Mouse (Mus musculus): Measurements from ENCODE around the gene 4930442H23Rik.

4930442H23Rik gene

DNA sequence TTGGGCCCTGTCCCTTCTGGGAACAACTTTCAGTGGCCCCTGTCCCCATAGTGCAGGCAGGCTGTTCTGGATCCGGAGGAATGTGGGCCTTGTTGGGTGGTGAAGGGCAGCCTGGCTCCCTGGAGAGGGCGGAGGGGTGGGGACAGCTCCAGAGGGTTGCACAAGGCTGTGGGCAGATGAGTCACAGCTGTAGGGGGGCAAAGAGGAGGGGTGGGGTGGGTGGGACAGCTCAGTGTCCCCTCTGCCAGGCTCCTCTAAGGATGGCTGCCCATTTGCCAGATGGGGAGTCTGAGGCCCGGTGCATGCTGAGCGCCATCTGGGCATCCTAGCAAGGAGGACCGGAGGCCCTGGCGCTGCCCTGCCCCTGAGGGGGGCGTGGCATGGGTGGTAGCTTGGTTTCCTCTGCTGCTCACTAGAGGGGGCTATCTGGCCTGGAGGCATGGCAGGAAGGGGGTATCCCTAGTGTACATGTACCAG is 40.5 kb downstream of the 4930442H23Rik start:
- peak; percentile 59 for DNase-seq

DNA sequence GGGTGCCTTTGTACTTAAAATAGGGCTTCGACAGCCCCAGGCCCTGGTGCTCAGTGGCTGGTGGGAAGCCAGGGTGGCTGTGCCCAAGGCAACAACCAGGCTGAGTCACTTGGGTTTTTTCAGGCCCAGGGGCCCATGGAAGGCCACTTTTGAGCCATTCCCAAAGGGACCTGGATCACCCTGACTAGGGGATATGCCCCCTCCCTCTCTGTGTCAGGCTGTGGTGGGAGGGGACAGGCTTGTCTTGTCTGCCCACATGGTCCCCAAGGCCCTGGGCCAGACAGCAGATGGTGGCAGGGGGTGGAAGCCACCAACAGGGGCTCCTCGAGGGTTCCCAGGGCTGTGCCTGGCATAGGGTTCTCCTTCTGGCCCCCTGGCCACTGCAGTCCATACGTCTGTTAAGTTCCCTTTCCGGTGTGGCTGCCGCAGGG is 41.1 kb downstream of the 4930442H23Rik start:
- DNase-seq: no peak

DNA sequence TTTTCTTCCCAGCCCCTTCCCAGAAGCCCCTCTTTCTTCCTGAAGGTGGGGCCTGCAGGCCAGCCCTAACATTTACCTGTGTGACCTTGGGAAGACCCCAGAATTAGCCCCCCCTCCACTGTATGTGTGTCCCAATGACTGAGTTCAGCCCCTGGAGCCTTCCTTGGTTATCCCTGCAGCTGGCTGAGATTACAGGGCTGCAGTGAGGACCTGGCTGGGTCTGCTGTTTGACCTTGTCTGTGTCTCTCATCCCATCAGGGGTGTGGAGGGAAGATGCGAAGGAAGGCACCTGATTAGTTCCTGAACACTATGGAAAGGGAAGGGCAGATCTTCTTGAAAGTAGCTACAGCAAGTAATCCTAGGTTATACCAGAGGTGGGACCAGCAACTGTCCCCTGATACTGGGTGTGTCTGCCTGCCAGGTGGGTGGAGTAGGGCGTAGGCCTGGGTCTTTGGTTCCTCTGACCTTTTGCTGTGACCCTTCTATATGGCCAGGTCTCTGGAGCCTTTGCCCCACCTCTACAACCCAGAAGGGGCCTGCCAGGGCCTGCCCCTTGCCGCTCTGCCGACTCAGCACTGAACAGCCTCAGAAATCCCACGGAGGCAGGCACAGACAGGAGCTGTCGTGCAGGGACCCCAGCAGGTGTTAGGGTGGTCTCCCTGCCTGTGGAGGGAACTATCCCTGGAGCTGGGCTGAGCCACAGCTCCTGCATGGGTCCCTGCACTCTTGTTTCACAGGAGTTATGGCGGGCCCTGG is 42.0 kb downstream of the 4930442H23Rik start:
- DNase-seq: no peak

DNA sequence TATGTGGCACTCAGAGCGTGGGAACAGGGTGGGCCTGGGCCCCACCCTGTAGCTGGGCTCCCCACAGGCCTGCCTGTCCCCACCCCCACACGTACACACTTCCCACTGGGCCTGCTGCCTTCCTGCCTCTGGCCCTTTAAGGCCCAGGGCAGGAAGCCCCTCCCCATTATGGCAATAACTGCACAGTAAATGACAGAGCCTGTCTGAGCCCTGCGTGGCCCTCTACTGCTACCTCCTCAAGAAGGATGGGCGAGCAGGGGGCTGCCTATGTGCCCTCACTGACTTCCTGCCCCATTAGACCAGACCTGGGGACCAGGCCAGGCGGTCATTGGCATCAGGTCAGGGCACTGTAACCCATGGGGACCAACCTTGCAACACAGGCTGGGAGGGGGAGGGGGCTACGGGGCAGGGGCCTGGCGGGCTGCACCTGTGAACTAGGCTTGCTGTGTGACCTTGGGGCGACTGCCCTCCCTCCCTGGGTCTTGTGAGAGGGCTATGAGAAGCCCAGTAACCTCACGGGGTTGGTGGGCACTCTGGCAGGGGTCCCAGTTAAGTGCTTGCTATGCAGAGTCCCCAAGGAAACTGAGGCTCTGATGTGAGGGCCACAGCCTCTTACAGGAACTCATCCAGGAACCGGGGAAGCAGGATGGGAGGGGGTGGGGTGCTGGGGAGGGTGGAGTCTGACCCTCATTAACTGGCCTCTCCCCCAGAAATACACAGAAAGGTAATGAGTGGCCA is 42.8 kb downstream of the 4930442H23Rik start:
- DNase-seq: peak; percentile 75

DNA sequence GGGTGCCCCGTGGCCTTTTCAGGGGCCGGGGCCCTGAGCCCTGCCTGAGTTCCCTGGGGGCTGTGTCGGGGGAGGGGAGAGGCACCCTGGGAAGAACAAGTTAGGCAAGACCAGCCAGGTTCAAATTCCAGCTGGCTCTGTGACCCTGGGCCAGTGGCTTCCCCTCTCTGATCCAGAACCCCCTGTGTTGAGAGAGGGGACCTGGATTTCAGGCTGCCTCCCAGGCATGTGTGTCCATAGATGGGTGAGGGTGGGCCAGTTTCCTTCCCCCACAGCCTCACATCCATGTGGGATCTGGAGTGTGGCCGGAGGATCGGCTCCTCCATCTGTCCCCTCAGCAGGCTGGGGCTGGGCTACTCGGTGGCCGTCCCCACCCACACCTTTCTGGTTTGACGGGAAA is 43.6 kb downstream of the 4930442H23Rik start:
- DNase-seq: no peak

DNA sequence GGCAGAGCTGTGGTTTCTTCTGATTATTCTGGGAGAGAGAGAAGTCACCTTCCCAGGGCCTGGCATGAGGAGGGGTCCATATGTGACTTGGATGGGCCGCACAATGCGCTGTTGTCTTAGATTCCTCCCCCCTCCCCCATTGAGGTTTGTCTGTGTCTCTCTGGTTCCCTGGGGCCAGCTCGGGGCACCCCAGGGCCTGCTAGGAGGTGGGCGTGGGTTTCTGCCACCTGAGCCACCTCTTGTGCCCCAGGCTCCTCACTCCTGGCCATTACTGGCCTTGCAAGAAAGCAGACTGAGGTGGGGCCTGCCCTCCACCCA is 44.2 kb downstream of the 4930442H23Rik start:
- DNase-seq: no peak

DNA sequence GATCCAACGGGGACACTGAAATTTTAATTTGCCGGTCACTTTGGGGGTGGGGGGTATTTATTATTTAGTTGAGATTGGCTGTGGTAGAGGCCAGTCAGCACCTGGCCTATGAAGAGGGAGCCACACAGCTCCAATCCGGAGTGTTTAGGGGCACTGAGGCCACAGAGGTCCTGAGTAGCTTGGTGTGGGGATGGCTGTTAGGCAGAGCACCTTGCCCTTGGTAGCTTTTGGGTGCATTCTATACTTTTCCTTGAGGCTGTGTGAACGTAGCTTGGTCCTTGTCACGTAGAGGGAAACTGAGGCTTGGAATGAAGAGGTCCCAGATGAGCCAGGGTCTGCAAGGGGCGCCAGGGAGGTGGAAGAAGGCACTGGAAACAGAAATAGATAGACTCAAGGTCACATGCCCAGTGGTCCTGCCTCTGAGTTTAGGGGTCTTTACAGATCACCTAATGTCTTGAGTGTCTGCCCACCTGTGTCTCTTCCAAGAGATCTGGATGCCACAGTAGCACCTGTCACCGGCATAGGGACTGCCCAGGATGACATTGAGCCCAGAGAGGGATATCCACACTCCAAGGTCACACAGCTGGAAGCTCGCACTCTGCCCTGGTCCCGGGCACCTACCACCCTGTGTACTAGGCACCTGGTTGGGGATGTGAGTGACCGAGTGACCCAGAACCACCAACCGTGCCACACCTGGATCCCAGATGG is 44.7 kb downstream of the 4930442H23Rik start:
- DNase-seq: no peak

DNA sequence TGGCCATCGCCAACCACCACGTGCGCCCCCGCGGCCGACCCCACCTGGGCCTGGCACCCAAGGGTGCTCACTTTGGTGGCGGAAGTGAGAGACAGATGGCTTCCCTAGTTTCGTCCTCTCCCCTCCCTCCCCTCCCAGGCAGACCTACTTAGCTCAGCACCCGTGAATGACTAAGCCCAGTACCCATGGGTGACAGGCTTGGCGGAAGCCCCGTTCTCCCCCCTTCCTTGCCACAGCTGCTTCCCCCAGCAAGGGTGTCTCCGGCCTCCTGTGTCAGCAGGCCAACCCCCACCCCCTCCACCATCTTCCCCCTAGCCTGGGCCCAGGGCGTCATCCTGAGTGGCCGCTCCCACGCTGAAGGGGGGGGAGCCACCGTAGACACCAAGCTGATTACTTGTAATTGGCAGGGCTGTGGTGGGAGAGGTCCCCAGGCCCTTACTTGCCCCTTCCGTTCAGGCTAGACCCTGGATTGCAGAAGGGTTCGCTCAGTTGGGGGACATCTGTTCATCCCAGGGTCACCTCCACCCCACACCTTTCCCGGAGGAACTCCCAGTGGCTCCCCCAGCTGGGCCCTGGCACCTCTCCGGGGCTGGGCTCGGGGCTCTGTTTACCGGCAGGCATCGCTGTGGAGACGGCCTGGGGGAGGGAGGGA is 45.4 kb downstream of the 4930442H23Rik start:
- peak; percentile 48 for DNase-seq

DNA sequence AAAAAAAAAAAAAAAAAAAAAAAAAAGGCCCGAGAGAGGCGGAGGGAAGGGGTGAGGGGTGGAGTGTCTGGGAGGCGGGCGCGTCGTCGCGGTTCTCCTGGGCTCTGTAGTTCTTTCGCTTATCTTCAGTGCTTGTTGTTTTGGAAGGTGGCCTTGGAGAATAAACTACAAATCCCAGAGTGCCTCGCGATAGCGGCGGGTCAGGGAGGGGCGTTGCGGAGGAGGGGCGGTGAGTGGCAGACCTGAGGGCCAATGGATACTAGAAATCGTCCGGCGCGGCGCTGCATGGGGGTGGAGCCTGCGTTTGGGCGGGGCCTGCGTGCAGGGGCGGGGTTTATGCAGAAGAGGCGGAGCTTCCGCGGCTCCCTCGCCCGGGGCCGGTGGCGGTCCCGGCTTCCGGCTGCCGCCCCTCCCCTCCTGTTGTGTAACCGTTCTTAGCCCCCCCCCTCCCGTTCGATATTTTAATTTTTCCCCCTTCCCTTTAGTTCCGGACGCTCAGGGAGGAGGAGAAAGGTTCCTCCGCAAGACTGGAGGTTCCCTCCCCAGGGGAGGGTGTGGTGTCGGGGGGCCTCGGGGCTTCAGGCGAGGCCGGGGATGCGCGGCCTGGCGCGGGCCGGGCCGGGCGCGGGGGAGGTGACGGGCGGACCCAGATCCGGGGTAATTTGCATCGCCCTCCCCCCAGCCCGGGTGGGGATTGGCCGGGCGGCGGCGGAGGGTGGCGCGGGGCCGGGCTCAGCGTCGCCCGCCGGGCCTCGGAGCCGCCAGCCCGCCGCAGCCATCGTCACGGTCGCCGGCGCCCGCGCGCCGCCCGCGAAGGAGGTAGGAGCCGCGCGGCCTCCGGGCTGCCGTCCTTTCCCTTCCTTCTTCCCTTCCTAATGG is 46.2 kb downstream of the 4930442H23Rik start:
- peak; percentile 98 for DNase-seq

DNA sequence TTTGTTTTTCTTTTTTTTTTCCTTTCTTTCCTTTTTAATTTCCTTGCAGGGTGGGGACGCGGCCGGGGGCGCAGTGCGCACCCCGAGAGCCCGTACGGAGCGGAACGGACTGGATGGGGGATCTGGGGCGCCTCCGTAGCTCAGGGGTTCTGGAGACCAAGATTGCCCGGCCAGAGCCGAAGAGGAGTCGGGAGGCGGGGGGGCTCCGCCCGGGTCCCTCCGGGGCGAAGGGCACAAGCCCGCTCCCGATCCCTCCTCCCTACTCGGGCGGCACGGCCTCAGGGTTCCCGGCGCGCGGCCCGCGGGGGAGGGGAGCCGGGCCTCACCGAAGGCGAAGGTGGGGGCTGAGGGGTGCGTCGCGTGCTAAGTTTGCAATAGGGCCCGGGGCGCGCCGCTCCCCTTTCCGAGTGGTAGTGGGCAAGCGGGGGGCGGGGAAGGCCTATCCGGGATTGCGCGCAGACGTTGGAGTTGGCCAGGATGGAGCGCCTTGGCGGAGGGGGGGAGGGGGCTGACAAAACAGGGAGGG is 46.9 kb downstream of the 4930442H23Rik start:
- no peak for DNase-seq

DNA sequence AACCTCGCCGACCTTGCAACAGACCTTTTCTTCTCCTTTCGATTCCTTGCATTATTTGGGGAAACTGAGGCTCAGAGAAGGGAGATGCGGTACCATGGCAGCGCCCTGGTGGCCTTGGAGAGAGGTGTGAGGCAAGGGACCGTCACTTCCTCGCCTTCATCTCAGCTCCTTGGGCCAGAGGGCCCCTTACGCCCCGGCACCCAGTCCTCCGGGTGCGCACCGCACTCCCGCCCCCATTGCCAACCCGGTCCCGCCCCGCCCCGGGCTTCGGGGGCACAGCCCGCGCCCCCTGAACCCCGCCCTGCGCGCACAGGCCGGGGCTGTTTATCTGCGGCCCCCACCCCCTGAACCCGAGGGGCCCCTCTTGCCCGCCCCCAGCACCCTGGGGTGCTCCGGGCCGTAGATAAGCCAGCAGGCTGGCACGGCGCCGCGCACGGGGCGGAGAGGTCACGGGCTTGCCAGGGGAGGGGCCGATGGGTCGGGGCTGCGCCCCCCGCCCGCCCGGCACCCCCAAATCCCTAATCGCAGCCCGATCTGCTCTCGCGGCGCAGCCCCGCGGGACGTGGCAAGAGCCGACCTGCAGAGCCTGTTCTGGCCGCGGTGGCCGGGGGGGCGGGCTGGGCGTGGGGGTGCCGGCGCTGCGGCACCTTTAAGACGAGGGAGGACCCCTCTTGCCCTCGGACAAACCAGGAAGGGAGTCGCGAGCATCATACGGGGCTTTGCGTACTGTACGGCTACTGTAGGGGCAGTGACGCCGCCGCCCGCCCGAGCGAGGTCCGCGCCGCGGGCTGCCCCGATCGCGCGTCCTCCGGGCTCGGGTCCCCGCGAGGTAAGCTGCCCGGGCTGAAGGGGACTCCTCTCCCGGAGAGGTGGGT is 47.6 kb downstream of the 4930442H23Rik start:
- peak; percentile 89 for DNase-seq

DNA sequence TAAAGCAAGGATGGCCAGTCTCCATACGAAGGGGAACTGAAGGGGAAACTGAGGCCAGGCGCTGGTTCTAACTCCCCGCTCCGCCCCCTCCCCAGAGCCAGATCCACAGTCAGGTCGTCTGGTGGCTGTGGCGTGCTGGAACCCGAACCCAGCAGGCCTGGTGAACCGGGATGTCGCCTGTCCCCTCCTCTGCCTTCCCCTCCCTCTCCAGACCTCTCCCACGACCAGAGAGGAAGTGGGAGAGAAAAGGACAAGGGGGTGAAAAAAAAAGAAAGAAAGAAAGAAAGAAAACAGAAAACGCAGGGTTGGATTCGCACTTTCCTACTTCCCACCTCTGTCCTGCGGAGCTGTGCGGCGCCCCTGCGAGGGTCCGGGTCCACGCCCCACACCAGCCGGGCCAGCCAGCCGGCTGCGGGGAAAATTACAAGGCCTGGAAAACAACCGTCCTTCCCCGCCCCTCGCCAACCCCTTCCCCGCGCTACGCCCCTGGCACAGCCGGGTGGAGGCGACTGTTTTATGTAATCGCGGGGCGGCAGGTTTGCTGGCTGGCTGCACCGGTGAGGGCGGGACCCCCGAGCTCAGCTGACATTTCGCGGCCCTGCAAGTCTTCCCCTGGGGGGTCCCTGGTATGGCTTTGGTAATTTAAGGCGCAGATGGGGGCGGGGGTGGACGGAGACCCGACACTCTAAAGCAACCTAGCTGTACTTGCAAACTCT is 48.5 kb downstream of the 4930442H23Rik start, which contains the start of gene Zbtb7a:
Zbtb7a (plus strand) TSS at position 255 of the 716 bp plus-strand sequence.
- peak; percentile 59 for DNase-seq

DNA sequence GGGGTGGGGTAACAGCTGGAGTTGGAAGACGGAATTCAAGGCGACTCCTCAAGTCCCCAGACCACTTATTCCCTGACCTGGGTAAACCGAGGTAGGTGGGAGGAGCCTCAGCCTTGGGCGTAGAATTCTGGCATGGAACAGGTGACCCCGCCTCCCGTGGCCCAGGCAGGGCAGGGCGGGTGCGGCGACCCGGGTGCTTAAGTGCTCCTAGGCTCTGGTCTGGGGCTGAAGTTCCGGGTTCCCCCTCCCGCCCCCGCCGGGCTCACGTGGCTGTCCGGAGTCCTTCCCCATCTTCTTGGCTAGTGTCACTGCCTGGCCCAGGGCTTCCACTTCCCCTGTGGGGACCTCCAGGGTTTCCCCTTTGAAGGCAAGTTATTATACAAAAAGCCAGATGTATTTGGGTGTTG is 49.5 kb downstream of the 4930442H23Rik start:
- peak; percentile 92 for DNase-seq

Data from lung, postnatal 36 days (tissue).